ENCODE assay signal across 14 mouse cellular contexts in the genomic region with DNA sequence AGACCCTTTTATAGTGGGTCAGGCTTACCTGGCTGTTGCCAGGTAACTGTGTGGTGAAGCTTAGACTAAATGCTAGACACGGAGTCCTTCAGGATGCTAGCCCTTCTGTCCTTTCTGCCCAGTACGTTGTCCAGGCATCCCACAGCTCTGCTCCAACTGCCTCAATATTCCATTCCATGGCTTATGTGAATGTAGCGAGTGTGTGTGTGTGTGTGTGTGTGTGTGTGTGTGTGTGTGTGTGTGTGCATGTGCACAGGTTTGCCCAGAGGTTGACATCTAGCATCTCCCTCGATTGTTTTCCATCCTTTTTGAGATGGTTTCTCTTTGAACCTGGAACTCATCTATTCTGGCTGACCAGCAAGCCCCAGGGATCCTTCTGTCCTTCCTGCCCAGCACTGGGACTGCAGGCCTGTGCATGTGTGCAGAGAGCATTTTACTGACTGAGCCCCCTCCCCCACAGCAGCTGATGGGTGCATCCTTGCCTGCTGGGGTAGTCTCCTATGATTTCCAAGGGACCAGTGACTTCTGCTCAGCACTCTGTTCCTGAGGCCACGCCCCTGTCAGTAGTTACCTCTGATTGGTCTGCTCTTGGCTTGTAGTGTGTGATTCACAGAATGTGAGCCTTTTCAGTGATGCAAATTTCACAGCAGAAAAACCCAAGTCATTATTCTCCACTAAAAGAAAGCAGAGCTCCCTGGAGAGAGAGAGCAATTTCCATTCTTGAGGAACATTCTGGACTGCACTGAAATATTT. TPM values are rescaled to one million over a fixed set of nuclear protein-coding genes. Genes with fewer than 3 reads are reported as not detected.
DNase-seq lines count a peak whose midpoint lies in the region; ATAC-seq and TF ChIP-seq lines count a peak whose summit lies in the region.
"Had no signal": no experiment of that assay in that cellular context is flagged by ENCODE, and none has a peak within 500 bp of the region (broad histone marks: within the 10 kb centered on the region; RNA-seq: fewer than 3 reads in every experiment).

No protein-coding gene starts in this region.

- H3K4me2 ChIP-seq in hindbrain, embryonic 13.5 days = no peak overlapping the region
- no peak overlapping the region for H3K4me2 ChIP-seq in liver, postnatal 0 days (ENCODE audit: low read depth, low read length)
- H3K4me2 ChIP-seq: embryonic facial prominence, embryonic 13.5 days had no signal

- TF ChIP-seq CTCF in liver, postnatal 0 days (IDR thresholded peaks at IDR 0.05; ENCODE audit: low read depth) = no peak

- H3K27ac ChIP-seq in hindbrain, embryonic 13.5 days = 0 out of 2 replicates have a peak overlapping the region, but pooled peaks have one; percentile 52
- H3K27ac ChIP-seq in liver, postnatal 0 days (ENCODE audit: low read depth) = no peak overlapping the region
- H3K27ac ChIP-seq: embryonic facial prominence, embryonic 13.5 days had no signal

- no peaks in the 10 kb centered on the region for H3K9me3 ChIP-seq in hindbrain, embryonic 13.5 days
- no peaks in the 10 kb centered on the region for H3K9me3 ChIP-seq in liver, postnatal 0 days (ENCODE audit: low read length)
- H3K9me3 ChIP-seq: embryonic facial prominence, embryonic 13.5 days had no signal

- DNase-seq in adrenal gland, postnatal 10 days = peak; percentile 19
- no peak for DNase-seq in adrenal gland, adult 8-10 months
- DNase-seq in right cerebral cortex, postnatal 25 days = peak; percentile 6
- DNase-seq in right cerebral cortex, postnatal 4 days = no peak
- peak; percentile 20 for DNase-seq in retina, postnatal 1 day
- no peak for DNase-seq in spleen, adult 18-20 months
- no peak for DNase-seq in liver, postnatal 0 days
- DNase-seq: B cell, adult 2 months; kidney, postnatal 14 days had no signal

- WGBS in hindbrain, embryonic 13.5 days = 65% methylated on average over 5 of the region's 5 CpGs
- WGBS in liver, postnatal 0 days (ENCODE audit: insufficient replicate concordance) = 52% methylated on average over 5 of the region's 5 CpGs

- no peaks in the 10 kb centered on the region for H3K36me3 ChIP-seq in hindbrain, embryonic 13.5 days
- no peaks in the 10 kb centered on the region for H3K36me3 ChIP-seq in liver, postnatal 0 days (replicated peaks; ENCODE audit: insufficient read depth, low read length)
- H3K36me3 ChIP-seq: embryonic facial prominence, embryonic 13.5 days had no signal

- H3K4me1 ChIP-seq in hindbrain, embryonic 13.5 days (replicated peaks) = peaks cover 23% of the 10 kb centered on the region
- no peaks in the 10 kb centered on the region for H3K4me1 ChIP-seq in liver, postnatal 0 days (ENCODE audit: insufficient read depth)
- H3K4me1 ChIP-seq: embryonic facial prominence, embryonic 13.5 days had no signal

- no peak for TF ChIP-seq EP300 in liver, postnatal 0 days (IDR thresholded peaks at IDR 0.05; ENCODE audit: low read depth)

- H3K27me3 ChIP-seq in hindbrain, embryonic 13.5 days = no peaks in the 10 kb centered on the region
- H3K27me3 ChIP-seq in liver, postnatal 0 days (ENCODE audit: insufficient read depth, low read length) = no peaks in the 10 kb centered on the region
- H3K27me3 ChIP-seq: embryonic facial prominence, embryonic 13.5 days had no signal

- H3K4me3 ChIP-seq in hindbrain, embryonic 13.5 days = no peak overlapping the region
- no peak overlapping the region for H3K4me3 ChIP-seq in liver, postnatal 0 days (ENCODE audit: low read depth, low read length)
- H3K4me3 ChIP-seq: embryonic facial prominence, embryonic 13.5 days; megakaryocyte, embryonic 14.5 days had no signal

- no peak overlapping the region for H3K9ac ChIP-seq in hindbrain, embryonic 13.5 days
- H3K9ac ChIP-seq in liver, postnatal 0 days (replicated peaks) = no peak overlapping the region
- H3K9ac ChIP-seq: embryonic facial prominence, embryonic 13.5 days had no signal

- peak; percentile 77; the same call in 1 of the 2 replicates for ATAC-seq in hindbrain, embryonic 13.5 days (ENCODE audit: low FRiP score)
- no peak for ATAC-seq in liver, postnatal 0 days

RNA-seq across cellular contexts. Expression of gene Lrrc66, which starts 33.2 kb away (rescaled TPM):
- total RNA-seq in adrenal gland, postnatal 10 days (2021) = not detected
- not detected for total RNA-seq in adrenal gland, adult 8-10 months (2022)
- polyA plus RNA-seq in hindbrain, embryonic 13.5 days (2015; fragmentation: Nextera tagmentation; extraction: Ambion mirVana) = not detected in 2 replicates
- polyA plus RNA-seq in liver, postnatal 0 days (2015; fragmentation: Nextera tagmentation; extraction: Ambion mirVana) = not detected in 2 replicates
- polyA plus RNA-seq: embryonic facial prominence, embryonic 13.5 days; spleen, adult 2 months had no signal

RNA-seq across cellular contexts. Expression of gene Sgcb, which starts 48.5 kb away (rescaled TPM):
- 10 to 100 TPM; 22.3 to 30.1 TPM for total RNA-seq in adrenal gland, postnatal 10 days (2021)
- total RNA-seq in adrenal gland, adult 8-10 months (2022) = 10 to 100 TPM; 23.3 to 30.5 (median 24.9) TPM
- polyA plus RNA-seq in hindbrain, embryonic 13.5 days (2015; fragmentation: Nextera tagmentation; extraction: Ambion mirVana) = 29.5 and 32.3 TPM in 2 replicates
- polyA plus RNA-seq in liver, postnatal 0 days (2015; fragmentation: Nextera tagmentation; extraction: Ambion mirVana) = 2.1 and 2.3 TPM in 2 replicates

RNA-seq across cellular contexts. Expression of gene Spata18, which starts 52.1 kb away (rescaled TPM):
- under 1 TPM in 1 of 2 experiments, not detected in 1; 0.15 TPM for total RNA-seq in adrenal gland, postnatal 10 days (2021)
- not detected for total RNA-seq in adrenal gland, adult 8-10 months (2022)
- polyA plus RNA-seq in hindbrain, embryonic 13.5 days (2015; fragmentation: Nextera tagmentation; extraction: Ambion mirVana) = 0.45 and 1.4 TPM in 2 replicates
- polyA plus RNA-seq in liver, postnatal 0 days (2015; fragmentation: Nextera tagmentation; extraction: Ambion mirVana) = not detected in 2 replicates
- total RNA-seq: granulocyte monocyte progenitor cell, adult 5-6 weeks had no signal
- polyA plus RNA-seq: spleen, adult 2 months had no signal

Comparison
In these comparisons a context has a peak if more than half of its experiments do, and no peak if none do; other contexts are left out.
1. DNase-seq: peak in adrenal gland, postnatal 10 days (single experiment), right cerebral cortex, postnatal 25 days (single experiment) and retina, postnatal 1 day (single experiment); none in adrenal gland, adult 8-10 months (single experiment), right cerebral cortex, postnatal 4 days (single experiment), spleen, adult 18-20 months (0 of 2) and liver, postnatal 0 days (single experiment).